In genomic region chr3:116966225-116966624, GRCm38 (mm10) we compare ENCODE assay signal across 9 mouse cellular contexts. TPM values are rescaled to one million over a fixed set of nuclear protein-coding genes. Genes with fewer than 3 reads are reported as not detected.
DNase-seq lines count a peak whose midpoint lies in the region; ATAC-seq and TF ChIP-seq lines count a peak whose summit lies in the region.
"Had no signal": no experiment of that assay in that cellular context is flagged by ENCODE, and none has a peak within 500 bp of the region (broad histone marks: within the 10 kb centered on the region; RNA-seq: fewer than 3 reads in every experiment).

No protein-coding gene starts in this region.

- peak; percentile 88 for ATAC-seq in hindbrain, postnatal 0 days
- no peak for ATAC-seq in monocyte, adult 5-6 weeks (replicated peaks; ENCODE audit: insufficient number of reproducible peaks, low FRiP score, low TSS enrichment, poor library complexity, severe bottlenecking)

- H3K27ac ChIP-seq in cerebellum, adult 2 months (ENCODE audit: insufficient read depth, low read length) = no peak overlapping the region
- no peak overlapping the region for H3K27ac ChIP-seq in hindbrain, postnatal 0 days

- H3ac ChIP-seq in myocyte (ENCODE audit: control insufficient read depth, insufficient read length) = no peak overlapping the region

- H3K9ac ChIP-seq in hindbrain, postnatal 0 days (replicated peaks; ENCODE audit: low read length) = no peak overlapping the region
- H3K9ac ChIP-seq: limb, embryonic 15.5 days had no signal

- no peak for TF ChIP-seq POLR2A in cerebellum, adult 2 months (IDR thresholded peaks at IDR 0.05; ENCODE audit: borderline replicate concordance, insufficient read depth, low read length)
- TF ChIP-seq POLR2A in myocyte (IDR thresholded peaks at IDR 0.05; ENCODE audit: insufficient read length, low read depth) = no peak

- no peak for DNase-seq in cerebellum, adult 2 months
- DNase-seq in cerebellum, adult 8-10 months = no peak
- peak; percentile 70 for DNase-seq in adrenal gland, adult 8-10 months
- DNase-seq in frontal cortex, postnatal 14 days (ENCODE audit: low spot score in 2 of 2) = peak; percentile 35 to 36
- DNase-seq in hindbrain, postnatal 0 days (ENCODE audit: low spot score) = peak; percentile 82
- DNase-seq in left cerebral cortex, postnatal 25 days (ENCODE audit: low spot score in 2 of 2) = peak; percentile 51 to 81

- no peaks in the 10 kb centered on the region for H3K79me2 ChIP-seq in myocyte (ENCODE audit: control insufficient read depth, insufficient read depth)

- peak overlapping the region; percentile 71; the same call in 1 of the 2 replicates for H3K4me2 ChIP-seq in hindbrain, postnatal 0 days (ENCODE audit: low read depth, low read length)
- H3K4me2 ChIP-seq in myocyte (ENCODE audit: low read depth) = peak overlapping the region; percentile 57

- TF ChIP-seq CTCF in cerebellum, adult 2 months (IDR thresholded peaks at IDR 0.05; ENCODE audit: borderline replicate concordance, insufficient read depth, low read depth, low read length) = 0 out of 2 replicates have a peak, but pooled peaks have one; percentile 7
- peak; percentile 71 for TF ChIP-seq CTCF in hindbrain, postnatal 0 days (IDR thresholded peaks at IDR 0.05; ENCODE audit: low read depth)

- H3K36me3 ChIP-seq in hindbrain, postnatal 0 days (ENCODE audit: insufficient read depth, low read length) = no peaks in the 10 kb centered on the region
- H3K36me3 ChIP-seq in myocyte (ENCODE audit: control insufficient read depth, insufficient read depth) = no peaks in the 10 kb centered on the region
- H3K36me3 ChIP-seq: limb, embryonic 15.5 days had no signal

- H3K4me3 ChIP-seq in cerebellum, adult 2 months (replicated peaks; ENCODE audit: insufficient read depth, low read depth, low read length) = no peak overlapping the region
- no peak overlapping the region for H3K4me3 ChIP-seq in hindbrain, postnatal 0 days (ENCODE audit: low read length)
- no peak overlapping the region for H3K4me3 ChIP-seq in myocyte

- H3K27me3 ChIP-seq in cerebellum, adult 2 months (ENCODE audit: control insufficient read depth, insufficient read depth, low read length) = no peaks in the 10 kb centered on the region; the same call in 1 of the 2 replicates
- no peaks in the 10 kb centered on the region for H3K27me3 ChIP-seq in hindbrain, postnatal 0 days (ENCODE audit: insufficient read depth, low read length)
- no peaks in the 10 kb centered on the region for H3K27me3 ChIP-seq in myocyte (ENCODE audit: control insufficient read depth, insufficient read depth, insufficient read length)
- H3K27me3 ChIP-seq: limb, embryonic 15.5 days had no signal

- no peaks in the 10 kb centered on the region for H3K4me1 ChIP-seq in cerebellum, adult 2 months (ENCODE audit: control insufficient read depth, insufficient read depth, low read length)
- H3K4me1 ChIP-seq in hindbrain, postnatal 0 days (ENCODE audit: insufficient read depth, low read length) = no peaks in the 10 kb centered on the region; the same call in 1 of the 2 replicates

- no peaks in the 10 kb centered on the region for H3K9me3 ChIP-seq in hindbrain, postnatal 0 days (ENCODE audit: low read length)
- H3K9me3 ChIP-seq: limb, embryonic 15.5 days had no signal

- intact Hi-C loops in left cerebral cortex, postnatal 25 days (cut with DNase I) = no loop called here

- 13% methylated on average over 4 of the region's 4 CpGs for WGBS in cerebellum, adult 2 months
- WGBS in hindbrain, postnatal 0 days = 15% methylated on average over 4 of the region's 4 CpGs

TF ChIP-seq in myocyte, 11 proteins besides CTCF, POLR2A, EP300 and RAD21:
- TF ChIP-seq MAX (IDR thresholded peaks at IDR 0.05; ENCODE audit: low read depth) (no peak), POLR2AphosphoS2 (IDR thresholded peaks at IDR 0.05; ENCODE audit: insufficient read length, low read depth) (no peak), USF1 (IDR thresholded peaks at IDR 0.05; ENCODE audit: low read depth) (no peak), SRF (IDR thresholded peaks at IDR 0.05; ENCODE audit: control insufficient read depth, insufficient read length, low read depth) (no peak), MYOG (IDR thresholded peaks at IDR 0.05; ENCODE audit: control insufficient read depth in 1 of 3, insufficient read depth in 1 of 3, insufficient read length in 2 of 3, low read depth in 2 of 3) (no peak), REST (IDR thresholded peaks at IDR 0.05; ENCODE audit: insufficient read depth, insufficient read length) (no peak), E2F4 (IDR thresholded peaks at IDR 0.05; ENCODE audit: insufficient read depth) (no peak), TCF3 (IDR thresholded peaks at IDR 0.05; ENCODE audit: insufficient read length, low read depth) (no peak), CEBPB (IDR thresholded peaks at IDR 0.05; ENCODE audit: insufficient read depth, poor library complexity, severe bottlenecking) (no peak), MYOD1 (IDR thresholded peaks at IDR 0.05; ENCODE audit: control insufficient read depth in 1 of 3, insufficient read length in 2 of 3, low read depth in 2 of 3) (no peak), TCF12 (IDR thresholded peaks at IDR 0.05; ENCODE audit: insufficient read depth, poor library complexity, severe bottlenecking) (no peak)

RNA-seq across cellular contexts. Expression of gene 4930455H04Rik, which starts 1.8 kb away (rescaled TPM):
- not detected in 2 replicates for polyA plus RNA-seq in cerebellum, adult 2 months (2012; rRNA removed)
- not detected for total RNA-seq in adrenal gland, adult 8-10 months (2022)
- total RNA-seq in hindbrain, postnatal 0 days (2014; rRNA removed) = not detected in 2 replicates
- polyA plus RNA-seq in hindbrain, postnatal 0 days (2015; fragmentation: Nextera tagmentation; extraction: Ambion mirVana) = not detected in 2 replicates
- total RNA-seq in left cerebral cortex, postnatal 25 days (2021) = not detected
- not detected for polyA plus RNA-seq in myocyte (2012; fragmentation: generic; extraction: Trizol)
- not detected in 3 replicates for total RNA-seq in monocyte, adult 5-6 weeks (2017)
- polyA plus RNA-seq: limb, embryonic 15.5 days had no signal

RNA-seq across cellular contexts. Expression of gene Palmd, which starts 2.6 kb away (rescaled TPM):
- 5.1 TPM in 2 replicates for polyA plus RNA-seq in cerebellum, adult 2 months (2012; rRNA removed)
- 10 to 100 TPM; 37.4 to 65.1 (median 51.8) TPM for total RNA-seq in adrenal gland, adult 8-10 months (2022)
- total RNA-seq in hindbrain, postnatal 0 days (2014; rRNA removed) = 2.9 and 4.9 TPM in 2 replicates
- polyA plus RNA-seq in hindbrain, postnatal 0 days (2015; fragmentation: Nextera tagmentation; extraction: Ambion mirVana) = 9.1 and 9.7 TPM in 2 replicates
- 10 to 100 TPM; 21.9 to 27.1 TPM for total RNA-seq in left cerebral cortex, postnatal 25 days (2021)
- 0.36 TPM for polyA plus RNA-seq in myocyte (2012; fragmentation: generic; extraction: Trizol)
- total RNA-seq in monocyte, adult 5-6 weeks (2017) = not detected in 3 replicates

Comparison
In these comparisons a context has a peak if more than half of its experiments do, and no peak if none do; other contexts are left out.
1. DNase-seq: peak in adrenal gland, adult 8-10 months (single experiment), frontal cortex, postnatal 14 days (2 of 2), hindbrain, postnatal 0 days (single experiment) and left cerebral cortex, postnatal 25 days (2 of 2); none in cerebellum, adult 2 months (0 of 2) and cerebellum, adult 8-10 months (single experiment).